Mouse (Mus musculus): ENCODE results near the gene Ranbp17.

GRCm38 (mm10) chr11:33226516-33226915, 287.0 kb downstream of the Ranbp17 start:
- no peak for TF ChIP-seq CTCF (IDR thresholded peaks at IDR 0.05; ENCODE audit: low read depth, low read length)
- TF ChIP-seq POLR2A (IDR thresholded peaks at IDR 0.05; ENCODE audit: extremely low read depth, insufficient read depth, low read length), result no peak
